Mouse (Mus musculus) colon, adult 2 months (tissue): ENCODE data around the gene Ntn1. TPM values are rescaled to one million over a fixed set of nuclear protein-coding genes. Genes with fewer than 3 reads are reported as not detected.

ENCODE experiments used
- polyA plus RNA-seq: library from polyadenylated mRNA; depleted of rRNA; stranded (reverse); fragments of >200 nt; gene quantifications from 2 replicates; pipeline ENCODE4 v1.2.3, GENCODE M21; 2012; rRNA removed

Gene Ntn1
- polyA plus RNA-seq, result 35.2 and 38.9 TPM in 2 replicates

GRCm38 (mm10) chr11:68400727-68401219, at the start of gene Ntn1:
Ntn1 (minus strand) TSS chr11:68400823.

DNA sequence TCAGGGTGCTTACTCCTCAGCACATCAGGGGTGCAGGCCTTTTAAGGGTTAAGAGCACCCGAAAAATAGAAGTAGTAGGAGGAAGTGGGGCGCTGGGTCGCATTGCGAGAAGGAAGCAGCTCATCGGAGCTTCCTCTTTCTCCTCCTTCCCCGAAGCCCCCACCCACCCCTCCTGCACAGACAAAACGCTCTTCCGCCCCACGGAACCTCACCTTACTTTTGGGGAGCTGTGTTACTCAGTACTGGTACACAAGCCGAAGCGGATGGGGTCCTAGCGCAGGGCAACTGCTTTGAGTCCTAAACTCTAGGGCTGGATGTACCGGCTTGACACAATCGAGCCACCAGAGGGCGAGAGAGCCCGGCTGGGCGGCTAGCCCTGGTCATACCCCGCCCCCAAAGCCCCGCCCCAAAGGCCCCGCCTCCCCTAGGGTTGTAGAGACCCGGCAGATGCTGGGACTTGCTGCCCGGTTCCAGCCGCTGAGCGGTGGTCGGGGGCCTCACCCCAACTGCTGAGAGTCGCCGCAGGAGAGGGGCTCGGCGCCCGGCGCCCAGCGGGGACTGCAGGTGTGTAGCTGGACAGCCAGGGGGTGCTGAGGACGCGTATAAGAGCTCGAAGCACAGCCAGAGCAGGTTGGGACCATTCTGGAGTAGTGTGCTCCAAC, 31.2 kb upstream of the Ntn1 start, which contains the start of gene Pik3r5:
Gene Pik3r5 (plus strand): TSS at position 423 of the 662 bp plus-strand sequence.

Other genes with a start within 250 kb of the Ntn1 start
- 5.8 and 5.9 TPM in 2 replicates for gene Pik3r5, start 31.3 kb upstream of the Ntn1 start, polyA plus RNA-seq
- gene Pik3r6, start 102.2 kb upstream of the Ntn1 start, polyA plus RNA-seq, result 1.8 and 2.0 TPM in 2 replicates
- gene Mfsd6l, start 155.4 kb upstream of the Ntn1 start, polyA plus RNA-seq, result 6.5 and 8.3 TPM in 2 replicates
- not detected in 2 replicates for gene Ccdc42, start 186.2 kb upstream of the Ntn1 start, polyA plus RNA-seq